Mouse (Mus musculus): ENCODE measurements around the gene Slc13a3. TPM values are rescaled to one million over a fixed set of nuclear protein-coding genes. Genes with fewer than 3 reads are reported as not detected.

Slc13a3 gene
- polyA plus RNA-seq, 1 experiment from 2014 or later, result 6.5 TPM

- Histone ChIP-seq H3K4me1 (replicated peaks; ENCODE audit: control insufficient read depth, insufficient read depth, low read length) (peaks cover 16% of the 10 kb centered on the region), H3K27ac (ENCODE audit: low read length) (no peak overlapping the region), H3K9ac (replicated peaks; ENCODE audit: low read depth, low read length) (no peak overlapping the region), H3K4me2 (ENCODE audit: low read length) (no peak overlapping the region), H3K4me3 (replicated peaks; ENCODE audit: low read length) (no peak overlapping the region), H3K27me3 (replicated peaks; ENCODE audit: control insufficient read depth, insufficient read depth, low read length) (no peaks in the 10 kb centered on the region), H3K36me3 (ENCODE audit: control insufficient read depth, insufficient read depth) (no peaks in the 10 kb centered on the region), H3K9me3 (ENCODE audit: control insufficient read depth, low read length) (no peaks in the 10 kb centered on the region)
- no peak for ATAC-seq
- WGBS, result 75% methylated on average over 6 of the region's 6 CpGs
Observed at GRCm38 (mm10) chr2:165498816-165499215, 25.8 kb upstream of the Slc13a3 start.

GRCm38 (mm10) chr2:165497706-165498275 lies 24.8 kb upstream of the Slc13a3 start:
- Histone ChIP-seq H3K9me3 (ENCODE audit: control insufficient read depth, low read length) (no peaks in the 10 kb centered on the region), H3K27ac (ENCODE audit: low read length) (no peak overlapping the region), H3K4me3 (replicated peaks; ENCODE audit: low read length) (no peak overlapping the region), H3K36me3 (ENCODE audit: control insufficient read depth, insufficient read depth) (no peaks in the 10 kb centered on the region), H3K9ac (replicated peaks; ENCODE audit: low read depth, low read length) (no peak overlapping the region), H3K4me2 (ENCODE audit: low read length) (no peak overlapping the region), H3K4me1 (replicated peaks; ENCODE audit: control insufficient read depth, insufficient read depth, low read length) (peaks cover 12% of the 10 kb centered on the region), H3K27me3 (replicated peaks; ENCODE audit: control insufficient read depth, insufficient read depth, low read length) (no peaks in the 10 kb centered on the region)
- no peak for ATAC-seq
- 85% methylated on average over 2 of the region's 2 CpGs for WGBS

GRCm38 (mm10) chr2:165496251-165496650 lies 23.2 kb upstream of the Slc13a3 start:
- H3K36me3 ChIP-seq (ENCODE audit: control insufficient read depth, insufficient read depth), result no peaks in the 10 kb centered on the region
- no peaks in the 10 kb centered on the region for H3K27me3 ChIP-seq (replicated peaks; ENCODE audit: control insufficient read depth, insufficient read depth, low read length)
- H3K4me3 ChIP-seq (replicated peaks; ENCODE audit: low read length), result no peak overlapping the region
- no peaks in the 10 kb centered on the region for H3K9me3 ChIP-seq (ENCODE audit: control insufficient read depth, low read length)
- no peak overlapping the region for H3K4me2 ChIP-seq (ENCODE audit: low read length)
- H3K4me1 ChIP-seq (replicated peaks; ENCODE audit: control insufficient read depth, insufficient read depth, low read length), result peaks cover 18% of the 10 kb centered on the region
- H3K27ac ChIP-seq (ENCODE audit: low read length), result no peak overlapping the region
- no peak overlapping the region for H3K9ac ChIP-seq (replicated peaks; ENCODE audit: low read depth, low read length)
- no peak for ATAC-seq

GRCm38 (mm10) chr2:165494495-165494894 lies 21.5 kb upstream of the Slc13a3 start:
- no peaks in the 10 kb centered on the region for H3K27me3 ChIP-seq (replicated peaks; ENCODE audit: control insufficient read depth, insufficient read depth, low read length)
- H3K4me3 ChIP-seq (replicated peaks; ENCODE audit: low read length), result no peak overlapping the region
- H3K4me2 ChIP-seq (ENCODE audit: low read length), result no peak overlapping the region; the same call in 1 of the 2 replicates
- WGBS, result 49% methylated on average over 2 of the region's 2 CpGs
- H3K9me3 ChIP-seq (ENCODE audit: control insufficient read depth, low read length), result no peaks in the 10 kb centered on the region
- H3K9ac ChIP-seq (replicated peaks; ENCODE audit: low read depth, low read length), result no peak overlapping the region
- H3K36me3 ChIP-seq (ENCODE audit: control insufficient read depth, insufficient read depth), result peaks cover 6% of the 10 kb centered on the region; the same call in 1 of the 2 replicates
- ATAC-seq, result no peak
- H3K4me1 ChIP-seq (replicated peaks; ENCODE audit: control insufficient read depth, insufficient read depth, low read length), result peaks cover 18% of the 10 kb centered on the region
- H3K27ac ChIP-seq (ENCODE audit: low read length), result peak overlapping the region; percentile 61

GRCm38 (mm10) chr2:165493587-165494210 lies 20.7 kb upstream of the Slc13a3 start:
- peak overlapping the region; percentile 82 for H3K4me2 ChIP-seq (ENCODE audit: low read length)
- peak overlapping the region; percentile 83 for H3K27ac ChIP-seq (ENCODE audit: low read length)
- WGBS, result 2% methylated on average over 17 of the region's 17 CpGs
- no peaks in the 10 kb centered on the region for H3K27me3 ChIP-seq (replicated peaks; ENCODE audit: control insufficient read depth, insufficient read depth, low read length)
- H3K9ac ChIP-seq (replicated peaks; ENCODE audit: low read depth, low read length), result peak overlapping the region; percentile 76
- H3K4me3 ChIP-seq (replicated peaks; ENCODE audit: low read length), result peak overlapping the region; percentile 74
- no peaks in the 10 kb centered on the region for H3K9me3 ChIP-seq (ENCODE audit: control insufficient read depth, low read length)
- ATAC-seq, result peak; percentile 59
- peaks cover 8% of the 10 kb centered on the region; the same call in 1 of the 2 replicates for H3K36me3 ChIP-seq (ENCODE audit: control insufficient read depth, insufficient read depth)
- peaks cover 18% of the 10 kb centered on the region for H3K4me1 ChIP-seq (replicated peaks; ENCODE audit: control insufficient read depth, insufficient read depth, low read length)

- H3K27ac ChIP-seq (ENCODE audit: low read length), result peak within 1 kb of the TSS; percentile 83
- peak within 1 kb of the TSS; percentile 76 for H3K9ac ChIP-seq (replicated peaks; ENCODE audit: low read depth, low read length)
- no peaks in the 10 kb centered on the region for H3K9me3 ChIP-seq (ENCODE audit: control insufficient read depth, low read length)
- peak; percentile 89 for ATAC-seq
- peak within 1 kb of the TSS; percentile 74 for H3K4me3 ChIP-seq (replicated peaks; ENCODE audit: low read length)
- H3K4me1 ChIP-seq (replicated peaks; ENCODE audit: control insufficient read depth, insufficient read depth, low read length), result peaks cover 18% of the 10 kb centered on the region
- H3K27me3 ChIP-seq (replicated peaks; ENCODE audit: control insufficient read depth, insufficient read depth, low read length), result no peaks in the 10 kb centered on the region
- peaks cover 10% of the 10 kb centered on the region; the same call in 1 of the 2 replicates for H3K36me3 ChIP-seq (ENCODE audit: control insufficient read depth, insufficient read depth)
- under 1% methylated on average over 82 of the region's 84 CpGs for WGBS
- H3K4me2 ChIP-seq (ENCODE audit: low read length), result peak within 1 kb of the TSS; percentile 82
Observed at GRCm38 (mm10) chr2:165492648-165493553, 19.9 kb upstream of the Slc13a3 start, which contains the start of gene Trp53rka. Gene Trp53rka, minus strand, starts transcription at chr2:165493324.

GRCm38 (mm10) chr2:165486881-165487535 lies 14.0 kb upstream of the Slc13a3 start:
- Histone ChIP-seq H3K4me2 (ENCODE audit: low read length) (no peak overlapping the region), H3K9ac (replicated peaks; ENCODE audit: low read depth, low read length) (no peak overlapping the region), H3K27ac (ENCODE audit: low read length) (no peak overlapping the region), H3K27me3 (replicated peaks; ENCODE audit: control insufficient read depth, insufficient read depth, low read length) (no peaks in the 10 kb centered on the region), H3K4me3 (replicated peaks; ENCODE audit: low read length) (no peak overlapping the region), H3K9me3 (ENCODE audit: control insufficient read depth, low read length) (no peaks in the 10 kb centered on the region), H3K36me3 (ENCODE audit: control insufficient read depth, insufficient read depth) (peaks cover 10% of the 10 kb centered on the region; the same call in 1 of the 2 replicates), H3K4me1 (replicated peaks; ENCODE audit: control insufficient read depth, insufficient read depth, low read length) (peaks cover 14% of the 10 kb centered on the region)
- 22% methylated on average over 8 of the region's 8 CpGs for WGBS
- peak; percentile 69 for ATAC-seq

GRCm38 (mm10) chr2:165486401-165486800 lies 13.4 kb upstream of the Slc13a3 start:
- Histone ChIP-seq H3K27me3 (replicated peaks; ENCODE audit: control insufficient read depth, insufficient read depth, low read length) (no peaks in the 10 kb centered on the region), H3K9me3 (ENCODE audit: control insufficient read depth, low read length) (no peaks in the 10 kb centered on the region), H3K4me2 (ENCODE audit: low read length) (no peak overlapping the region), H3K4me1 (replicated peaks; ENCODE audit: control insufficient read depth, insufficient read depth, low read length) (peaks cover 11% of the 10 kb centered on the region), H3K36me3 (ENCODE audit: control insufficient read depth, insufficient read depth) (peaks cover 10% of the 10 kb centered on the region; the same call in 1 of the 2 replicates), H3K9ac (replicated peaks; ENCODE audit: low read depth, low read length) (no peak overlapping the region), H3K27ac (ENCODE audit: low read length) (no peak overlapping the region), H3K4me3 (replicated peaks; ENCODE audit: low read length) (no peak overlapping the region)
- WGBS, result 57% methylated on average over 5 of the region's 5 CpGs
- peak; percentile 24; the same call in 1 of the 2 replicates for ATAC-seq
